In genomic region chr16:63760112-63760511, GRCm38 (mm10) we compare ENCODE assay signal across 32 mouse cellular contexts.
"Had no signal": no experiment of that assay in that cellular context is flagged by ENCODE, and none has a peak within 500 bp of the region (broad histone marks: within the 10 kb centered on the region; RNA-seq: fewer than 3 reads in every experiment).

No protein-coding gene starts in this region.

- H3K4me1 ChIP-seq: limb, embryonic 12.5 days; limb, embryonic 13.5 days; limb, embryonic 15.5 days; liver, embryonic 12.5 days; liver, embryonic 13.5 days; liver, embryonic 15.5 days; lung, embryonic 15.5 days; megakaryocyte, embryonic 14.5 days; midbrain, embryonic 13.5 days; midbrain, embryonic 15.5 days; neural tube, embryonic 12.5 days; neural tube, embryonic 13.5 days had no signal

- H3K9me3 ChIP-seq: limb, embryonic 10.5 days; limb, embryonic 12.5 days; limb, embryonic 13.5 days; limb, embryonic 15.5 days; liver, embryonic 12.5 days; liver, embryonic 13.5 days; liver, embryonic 15.5 days; lung, embryonic 15.5 days; midbrain, embryonic 12.5 days; midbrain, embryonic 13.5 days; midbrain, embryonic 15.5 days; neural tube, embryonic 12.5 days; neural tube, embryonic 13.5 days had no signal

- H3K36me3 ChIP-seq: limb, embryonic 10.5 days; limb, embryonic 12.5 days; limb, embryonic 13.5 days; limb, embryonic 15.5 days; liver, embryonic 12.5 days; liver, embryonic 13.5 days; liver, embryonic 15.5 days; lung, embryonic 15.5 days; midbrain, embryonic 12.5 days; midbrain, embryonic 13.5 days; midbrain, embryonic 15.5 days; neural tube, embryonic 12.5 days; neural tube, embryonic 13.5 days had no signal

- H3K4me2 ChIP-seq: limb, embryonic 12.5 days; limb, embryonic 13.5 days; limb, embryonic 15.5 days; liver, embryonic 11.5 days; liver, embryonic 12.5 days; liver, embryonic 13.5 days; liver, embryonic 15.5 days; lung, embryonic 14.5 days; lung, embryonic 15.5 days; midbrain, embryonic 11.5 days; midbrain, embryonic 12.5 days; midbrain, embryonic 13.5 days; midbrain, embryonic 15.5 days; neural tube, embryonic 12.5 days; neural tube, embryonic 13.5 days had no signal

- H3K4me3 ChIP-seq: limb, embryonic 10.5 days; limb, embryonic 12.5 days; limb, embryonic 13.5 days; limb, embryonic 15.5 days; liver, embryonic 12.5 days; liver, embryonic 13.5 days; liver, embryonic 15.5 days; lung, embryonic 15.5 days; megakaryocyte, embryonic 14.5 days; midbrain, embryonic 12.5 days; midbrain, embryonic 13.5 days; midbrain, embryonic 15.5 days; myocyte; neural tube, embryonic 12.5 days; neural tube, embryonic 13.5 days had no signal

- H3K9ac ChIP-seq: limb, embryonic 12.5 days; limb, embryonic 13.5 days; limb, embryonic 15.5 days; liver, embryonic 12.5 days; liver, embryonic 13.5 days; liver, embryonic 14.5 days; liver, embryonic 15.5 days; liver, postnatal 0 days; lung, embryonic 14.5 days; lung, embryonic 15.5 days; midbrain, embryonic 12.5 days; midbrain, embryonic 13.5 days; midbrain, embryonic 15.5 days; neural tube, embryonic 12.5 days; neural tube, embryonic 13.5 days had no signal

- H3K27ac ChIP-seq: limb, embryonic 10.5 days; limb, embryonic 12.5 days; limb, embryonic 13.5 days; limb, embryonic 15.5 days; liver, embryonic 12.5 days; liver, embryonic 13.5 days; liver, embryonic 14.5 days; liver, embryonic 15.5 days; lung, embryonic 15.5 days; macrophage; midbrain, embryonic 12.5 days; midbrain, embryonic 13.5 days; midbrain, embryonic 15.5 days; neural tube, embryonic 12.5 days; neural tube, embryonic 13.5 days had no signal

- DNase-seq: left cerebral cortex, postnatal 4 days; liver; liver, embryonic 13.5 days; liver, postnatal 0 days; lung, adult 18-20 months; lung, adult 2 months; lung, embryonic 14.5 days; lung, postnatal 10 days; lung, postnatal 14 days; lung, postnatal 36 days; lung, postnatal 4 days; midbrain, embryonic 14.5 days had no signal

- ATAC-seq: liver, embryonic 12.5 days; liver, postnatal 0 days; lung, postnatal 0 days; midbrain, embryonic 13.5 days; midbrain, embryonic 15.5 days; midbrain, embryonic 16.5 days had no signal

- H3K27me3 ChIP-seq: limb, embryonic 12.5 days; limb, embryonic 13.5 days; limb, embryonic 15.5 days; liver, embryonic 12.5 days; liver, embryonic 13.5 days; liver, embryonic 15.5 days; lung, embryonic 15.5 days; megakaryocyte, embryonic 14.5 days; midbrain, embryonic 12.5 days; midbrain, embryonic 13.5 days; midbrain, embryonic 15.5 days; neural tube, embryonic 12.5 days; neural tube, embryonic 13.5 days had no signal
